Mouse (Mus musculus): ENCODE results near the gene Gm16253.

DNA sequence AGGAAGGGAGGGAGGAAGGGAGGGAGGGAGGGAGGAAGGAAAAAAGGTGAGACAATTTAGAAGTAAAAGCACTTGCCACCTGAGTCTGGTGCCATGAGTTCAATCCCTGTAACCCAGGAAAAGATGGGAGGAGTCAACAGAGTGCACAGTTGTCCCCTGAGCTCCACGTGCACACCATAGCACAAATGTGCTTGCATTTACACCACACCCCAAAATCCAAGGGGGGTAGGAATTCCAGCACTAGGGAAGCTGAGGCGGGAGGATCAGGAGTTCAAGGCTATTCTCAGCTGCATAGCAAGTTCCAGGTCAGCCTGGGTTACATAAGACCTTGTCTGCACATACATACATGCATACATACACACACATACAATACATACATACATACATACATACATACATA lies 5.4 kb upstream of the Gm16253 start:
- TF ChIP-seq CTCF (IDR thresholded peaks at IDR 0.05 in 2 of 3, conservative IDR thresholded peaks at IDR 0.05 in 1 of 3; ENCODE audit: control insufficient read depth in 1 of 3, insufficient read depth in 1 of 3, low read depth in 2 of 3, low read length in 3 of 3, poor library complexity in 1 of 3, severe bottlenecking in 1 of 3) (no peak), USF1 (IDR thresholded peaks at IDR 0.05; ENCODE audit: low read depth, low read length) (no peak), POLR2A (IDR thresholded peaks at IDR 0.05; ENCODE audit: control insufficient read depth in 1 of 2, insufficient read depth in 1 of 2, low read depth in 1 of 2, low read length in 2 of 2, poor library complexity in 1 of 2) (no peak), CHD1 (IDR thresholded peaks at IDR 0.05; ENCODE audit: low read depth, low read length) (no peak)

Data from MEL (cell line).